Mouse (Mus musculus): ENCODE data around the gene Rab25.

The Rab25 gene

DNA sequence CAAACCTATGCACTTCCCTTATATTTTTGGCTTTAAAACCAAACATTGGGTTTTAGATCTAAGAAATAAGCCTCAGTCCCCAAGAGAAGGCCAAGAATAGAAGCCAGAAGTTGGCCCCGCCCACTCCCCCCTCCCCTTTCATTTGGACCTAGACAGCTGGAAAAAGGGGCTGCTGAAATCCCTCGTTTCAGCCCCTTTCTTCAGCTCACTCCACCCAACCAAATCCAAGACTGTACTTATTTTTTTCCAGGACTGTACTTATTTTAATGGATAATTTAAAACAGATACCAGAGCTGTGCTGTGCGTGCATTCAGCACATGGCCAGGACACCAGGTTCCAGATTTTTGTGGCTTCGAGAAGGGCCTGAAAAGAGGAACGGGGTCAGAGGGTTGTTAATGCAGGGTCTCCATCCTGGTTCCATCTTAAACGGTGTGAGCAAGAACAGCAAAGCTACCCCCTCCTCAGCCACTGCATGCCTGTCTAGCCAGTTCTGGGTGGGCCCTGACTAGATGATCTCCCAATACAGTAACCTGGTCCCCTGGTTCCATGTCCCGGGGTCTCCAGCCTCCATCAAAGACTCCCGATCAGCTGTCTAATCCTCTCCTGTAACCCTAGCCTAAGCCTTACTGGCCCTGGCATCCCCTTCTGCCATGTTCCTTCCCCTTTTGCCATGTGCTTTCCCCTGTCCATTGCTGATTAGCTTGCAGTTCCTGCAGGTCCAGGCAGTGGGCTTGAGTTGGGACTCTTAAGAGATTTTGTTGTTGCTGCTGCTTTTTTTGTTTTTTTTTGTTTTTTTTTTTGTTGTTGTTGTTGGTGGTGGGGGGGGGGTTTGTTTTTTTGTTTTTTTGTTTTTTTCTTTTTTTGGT is 44.0 kb downstream of the Rab25 start:
- DNase-seq (ENCODE audit: low read depth, low spot score) = no peak

DNA sequence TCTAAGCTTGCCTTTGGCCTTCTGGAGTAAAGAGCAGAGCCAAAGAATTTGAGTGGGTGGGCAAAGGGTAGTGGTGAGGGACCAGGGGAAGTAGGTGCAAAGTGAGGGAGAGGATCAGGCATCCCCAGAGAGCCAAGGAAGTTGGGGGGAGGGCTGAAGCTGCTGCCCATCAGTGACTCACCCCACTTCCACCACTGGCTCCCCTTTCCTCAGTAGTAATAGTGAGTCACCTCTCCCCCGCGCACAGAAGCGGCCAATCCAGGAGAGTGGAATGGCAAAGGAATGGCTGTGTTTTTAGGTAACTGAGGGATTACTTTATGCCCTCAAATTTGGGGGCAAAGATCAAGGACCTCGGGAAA is 44.6 kb downstream of the Rab25 start:
- DNase-seq (ENCODE audit: low read depth, low spot score) = no peak

DNA sequence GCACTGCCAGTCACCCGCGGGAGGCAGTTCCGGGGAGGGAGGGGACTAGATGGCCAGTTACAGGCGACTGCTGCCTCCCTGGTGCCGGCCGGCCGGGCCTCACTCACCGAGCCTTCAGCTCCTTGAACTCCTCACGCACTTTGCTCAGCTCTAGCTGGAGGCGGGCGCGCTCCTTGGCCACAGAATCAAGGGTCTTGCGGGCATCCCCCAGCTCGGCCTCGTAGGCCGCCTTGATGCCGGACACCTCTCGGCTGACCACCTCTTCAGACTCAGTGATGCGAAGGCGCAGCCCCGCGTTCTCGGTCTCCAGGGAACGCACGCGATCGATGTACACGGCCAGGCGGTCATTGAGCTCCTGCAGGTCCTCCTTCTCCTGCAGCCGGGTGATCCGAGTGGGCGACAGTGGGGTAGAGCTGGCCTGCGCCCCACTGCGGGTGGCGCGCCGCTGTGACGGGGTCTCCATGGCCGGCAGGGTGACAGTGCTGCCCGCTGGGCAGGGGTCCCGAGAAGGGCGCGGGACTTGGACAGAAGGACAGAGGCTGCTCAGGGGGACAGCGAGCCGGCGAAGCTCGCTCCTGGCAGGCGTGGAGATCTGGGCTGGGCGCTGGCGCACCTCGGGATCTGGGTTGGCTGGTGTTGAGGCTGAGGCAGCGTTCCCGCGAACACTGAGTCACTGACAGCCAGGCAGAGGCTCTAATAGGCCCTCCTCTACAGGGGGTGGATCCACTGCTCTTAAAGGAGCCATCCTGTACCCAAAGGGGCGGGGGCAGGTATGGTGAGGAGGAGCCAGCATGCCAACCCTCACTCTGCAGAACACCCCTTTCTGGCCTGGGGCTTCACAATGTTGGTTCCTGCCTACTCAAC is 45.2 kb downstream of the Rab25 start:
- DNase-seq (ENCODE audit: low read depth, low spot score) = no peak

DNA sequence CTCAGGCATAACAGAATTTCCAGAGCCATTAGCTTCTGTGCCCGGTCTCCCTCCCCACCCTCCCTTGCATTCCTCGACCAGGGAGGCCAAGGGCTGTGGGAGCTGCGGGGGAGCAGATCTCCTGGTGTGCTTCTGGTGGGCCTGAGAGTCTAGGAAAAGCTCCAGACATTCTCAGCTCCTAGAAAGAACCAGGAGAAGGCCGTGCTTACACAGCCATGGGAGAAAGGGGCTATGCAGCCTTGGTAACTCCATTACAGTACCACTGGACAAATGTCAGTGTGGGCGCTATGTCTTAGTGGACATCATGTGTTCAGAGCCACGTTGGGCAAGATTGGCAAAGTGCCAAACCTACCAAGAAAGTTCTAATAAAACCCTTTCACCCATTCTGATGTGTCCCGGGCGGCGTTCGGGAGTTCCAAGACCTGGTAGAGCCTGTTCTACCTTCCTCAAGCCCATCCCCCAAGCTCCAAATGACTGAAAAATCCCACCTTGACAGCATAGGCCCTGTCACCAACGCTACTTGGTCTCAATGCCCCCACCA is 46.0 kb downstream of the Rab25 start:
- DNase-seq (ENCODE audit: low read depth, low spot score) = no peak

GRCm38 (mm10) chr3:88501366-88502030 is 46.6 kb downstream of the Rab25 start:
- no peak for DNase-seq (ENCODE audit: low read depth, low spot score)

GRCm38 (mm10) chr3:88500655-88501365 is 47.3 kb downstream of the Rab25 start:
- no peak for DNase-seq (ENCODE audit: low read depth, low spot score)

DNA sequence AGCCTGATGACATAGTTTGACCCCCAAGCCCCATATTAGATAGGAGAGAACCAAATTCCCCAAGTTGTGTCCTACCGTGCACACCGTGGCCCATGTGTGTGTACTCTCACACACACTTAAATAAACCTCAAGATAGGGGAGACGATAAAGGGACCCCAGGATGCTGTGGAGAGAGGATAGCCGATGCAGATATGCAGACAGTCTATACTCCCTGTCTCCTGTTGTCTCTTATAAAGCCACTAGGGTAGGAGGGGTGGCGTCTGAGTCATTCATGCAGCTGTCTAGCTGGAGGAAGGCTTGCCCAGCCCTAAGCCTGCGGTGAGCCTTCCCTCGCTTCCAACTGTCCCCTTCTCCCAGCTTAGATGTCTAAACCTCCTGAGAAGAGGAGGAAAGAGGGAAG is 48.0 kb downstream of the Rab25 start:
- DNase-seq (ENCODE audit: low read depth, low spot score) = no peak

GRCm38 (mm10) chr3:88499580-88499979 is 48.5 kb downstream of the Rab25 start:
- DNase-seq (ENCODE audit: low read depth, low spot score) = no peak

GRCm38 (mm10) chr3:88495741-88496415 is 52.2 kb downstream of the Rab25 start:
- no peak for DNase-seq (ENCODE audit: low read depth, low spot score)

- DNase-seq (ENCODE audit: low read depth, low spot score) = no peak
Measured at GRCm38 (mm10) chr3:88494836-88495628, 53.1 kb downstream of the Rab25 start.

- DNase-seq (ENCODE audit: low read depth, low spot score) = no peak
Measured at GRCm38 (mm10) chr3:88493706-88494582, 54.2 kb downstream of the Rab25 start.
